Comparison of ENCODE assay signal across 13 mouse cellular contexts in genomic region chr7:30635752-30636151, GRCm38 (mm10). TPM values are rescaled to one million over a fixed set of nuclear protein-coding genes. Genes with fewer than 3 reads are reported as not detected.
DNase-seq lines count a peak whose midpoint lies in the region; ATAC-seq and TF ChIP-seq lines count a peak whose summit lies in the region.
"Had no signal": no experiment of that assay in that cellular context is flagged by ENCODE, and none has a peak within 500 bp of the region (broad histone marks: within the 10 kb centered on the region; RNA-seq: fewer than 3 reads in every experiment).

Gene Etv2 (minus strand): TSS chr7:30635852.

- no peak for TF ChIP-seq POLR2A in heart, adult 2 months (IDR thresholded peaks at IDR 0.05; ENCODE audit: insufficient read depth, low read depth, low read length)
- no peak for TF ChIP-seq POLR2A in bone marrow macrophage, adult 2 months (IDR thresholded peaks at IDR 0.05; ENCODE audit: borderline replicate concordance, low read depth, low read length)

- 6% methylated on average over 5 of the region's 5 CpGs for WGBS in heart, embryonic 14.5 days
- WGBS in heart, adult 2 months: 2% methylated on average over 5 of the region's 5 CpGs
- WGBS in hindbrain, embryonic 16.5 days: 1% methylated on average over 5 of the region's 5 CpGs
- WGBS in midbrain, embryonic 12.5 days: 2% methylated on average over 5 of the region's 5 CpGs

- H3K4me3 ChIP-seq in heart, embryonic 14.5 days (ENCODE audit: control insufficient read depth in 1 of 2, insufficient read depth in 1 of 2, low read depth in 1 of 2, low read length in 2 of 2): peak within 1 kb of the TSS; percentile 14 to 19; a peak in 3 of 4 replicates
- no peak within 1 kb of the TSS for H3K4me3 ChIP-seq in heart, adult 2 months
- H3K4me3 ChIP-seq in bone marrow macrophage, adult 2 months (ENCODE audit: insufficient read depth, low read length): peak within 1 kb of the TSS; percentile 11; the same call in 1 of the 2 replicates
- no peak within 1 kb of the TSS for H3K4me3 ChIP-seq in hindbrain, embryonic 16.5 days (ENCODE audit: low read length)
- H3K4me3 ChIP-seq in midbrain, embryonic 12.5 days: peak within 1 kb of the TSS; percentile 19

- no peak for ATAC-seq in heart, embryonic 14.5 days (ENCODE audit: insufficient number of reproducible peaks, insufficient read depth, low FRiP score, low read depth)
- no peak for ATAC-seq in hindbrain, embryonic 16.5 days
- no peak for ATAC-seq in midbrain, embryonic 12.5 days (ENCODE audit: low FRiP score, low read depth)

- intact Hi-C loops in heart, adult 2 months (cut with DNase I): no loop called here

- DNase-seq in heart, adult 2 months: no peak
- no peak for DNase-seq in cerebellum, adult 11 months
- no peak for DNase-seq in cerebellum, adult 18-20 months
- DNase-seq in spleen, postnatal 14 days (ENCODE audit: low spot score in 2 of 2): no peak
- DNase-seq: heart, postnatal 4 days; thymus, postnatal 36 days had no signal

- no peak for TF ChIP-seq EP300 in heart, adult 2 months (IDR thresholded peaks at IDR 0.05; ENCODE audit: insufficient read depth, low read depth, low read length)

- H3K4me1 ChIP-seq in heart, embryonic 14.5 days (ENCODE audit: control insufficient read depth in 2 of 2, insufficient read depth in 2 of 2, low read length in 2 of 2): peaks cover 18 to 19% of the 10 kb centered on the region in 2 experiments
- H3K4me1 ChIP-seq in heart, adult 2 months (ENCODE audit: control insufficient read depth, insufficient read depth, low read length): no peaks in the 10 kb centered on the region
- H3K4me1 ChIP-seq in bone marrow macrophage, adult 2 months (ENCODE audit: control insufficient read depth, insufficient read depth, low read length): peaks cover 14% of the 10 kb centered on the region; the same call in 1 of the 2 replicates
- peaks cover 3% of the 10 kb centered on the region; the same call in 1 of the 2 replicates for H3K4me1 ChIP-seq in hindbrain, embryonic 16.5 days (ENCODE audit: control insufficient read depth, insufficient read depth, low read depth, low read length)
- peaks cover 7% of the 10 kb centered on the region for H3K4me1 ChIP-seq in midbrain, embryonic 12.5 days

- no peaks in the 10 kb centered on the region for H3K9me3 ChIP-seq in heart, embryonic 14.5 days (ENCODE audit: control insufficient read depth, low read length)
- no peaks in the 10 kb centered on the region for H3K9me3 ChIP-seq in hindbrain, embryonic 16.5 days (ENCODE audit: control insufficient read depth, low read length)
- H3K9me3 ChIP-seq in midbrain, embryonic 12.5 days: no peaks in the 10 kb centered on the region

- peaks cover 43% of the 10 kb centered on the region for H3K27me3 ChIP-seq in heart, embryonic 14.5 days (ENCODE audit: control insufficient read depth, insufficient read depth, low read length)
- peaks cover 15% of the 10 kb centered on the region for H3K27me3 ChIP-seq in heart, adult 2 months (ENCODE audit: control insufficient read depth, insufficient read depth, low read length)
- peaks cover 45% of the 10 kb centered on the region for H3K27me3 ChIP-seq in hindbrain, embryonic 16.5 days (replicated peaks; ENCODE audit: control insufficient read depth, insufficient read depth, low read length)
- peaks cover 75% of the 10 kb centered on the region for H3K27me3 ChIP-seq in midbrain, embryonic 12.5 days

- H3K4me2 ChIP-seq in heart, embryonic 14.5 days (ENCODE audit: low read length): peak within 1 kb of the TSS; percentile 43
- peak within 1 kb of the TSS; percentile 18; the same call in 1 of the 2 replicates for H3K4me2 ChIP-seq in hindbrain, embryonic 16.5 days (ENCODE audit: low read length)
- H3K4me2 ChIP-seq in midbrain, embryonic 12.5 days (replicated peaks): peak within 1 kb of the TSS; percentile 38

- no peak for TF ChIP-seq CTCF in heart, adult 2 months (IDR thresholded peaks at IDR 0.05)
- TF ChIP-seq CTCF in bone marrow macrophage, adult 2 months (IDR thresholded peaks at IDR 0.05; ENCODE audit: low read depth, low read length): no peak

- no peaks in the 10 kb centered on the region for H3K79me2 ChIP-seq in heart, adult 2 months (replicated peaks; ENCODE audit: control insufficient read depth, insufficient read depth, low read length)

- H3K27ac ChIP-seq in heart, embryonic 14.5 days (replicated peaks in 1 of 2; ENCODE audit: control insufficient read depth in 1 of 2, insufficient read depth in 1 of 2, low read depth in 2 of 2, low read length in 2 of 2): no peak within 1 kb of the TSS
- no peak within 1 kb of the TSS for H3K27ac ChIP-seq in heart, adult 2 months
- H3K27ac ChIP-seq in bone marrow macrophage, adult 2 months (ENCODE audit: insufficient read depth, low read depth, low read length): no peak within 1 kb of the TSS
- no peak within 1 kb of the TSS for H3K27ac ChIP-seq in hindbrain, embryonic 16.5 days (ENCODE audit: low read depth, low read length)
- no peak within 1 kb of the TSS for H3K27ac ChIP-seq in midbrain, embryonic 12.5 days (replicated peaks)

- no peak within 1 kb of the TSS for H3K9ac ChIP-seq in heart, embryonic 14.5 days (ENCODE audit: low read length)
- H3K9ac ChIP-seq in heart, adult 2 months (ENCODE audit: low read depth, low read length): no peak within 1 kb of the TSS
- no peak within 1 kb of the TSS for H3K9ac ChIP-seq in hindbrain, embryonic 16.5 days (ENCODE audit: low read depth, low read length)
- no peak within 1 kb of the TSS for H3K9ac ChIP-seq in midbrain, embryonic 12.5 days (replicated peaks)

- peaks cover 8% of the 10 kb centered on the region for H3K36me3 ChIP-seq in heart, embryonic 14.5 days (ENCODE audit: control insufficient read depth, insufficient read depth, low read length)
- H3K36me3 ChIP-seq in heart, adult 2 months (ENCODE audit: control insufficient read depth, insufficient read depth, low read length): no peaks in the 10 kb centered on the region
- H3K36me3 ChIP-seq in hindbrain, embryonic 16.5 days (ENCODE audit: control insufficient read depth, insufficient read depth, low read length): peaks cover 7% of the 10 kb centered on the region
- H3K36me3 ChIP-seq in midbrain, embryonic 12.5 days: peaks cover 8% of the 10 kb centered on the region

RNA-seq across cellular contexts. Expression of gene Etv2, which starts in this region (rescaled TPM):
- 0.19 TPM in 1 of 2 replicates, not detected in the other for polyA plus RNA-seq in heart, embryonic 14.5 days (2014; fragmentation: Nextera tagmentation; extraction: Ambion mirVana)
- total RNA-seq in heart, adult 2 months (2021): not detected
- polyA plus RNA-seq in heart, adult 2 months (2012; rRNA removed): not detected in 2 replicates
- polyA plus RNA-seq in bone marrow macrophage, adult 2 months (2012; ENCODE audit: insufficient read depth, insufficient read length, missing spikeins): not detected in 2 replicates
- not detected in 2 replicates for polyA plus RNA-seq in hindbrain, embryonic 16.5 days (2015; fragmentation: Nextera tagmentation; extraction: Ambion mirVana)
- not detected in 2 replicates for polyA plus RNA-seq in midbrain, embryonic 12.5 days (2016; fragmentation: Nextera tagmentation; extraction: Ambion mirVana)
- total RNA-seq: adrenal gland, adult 18-20 months; heart, postnatal 4 days had no signal
- polyA plus RNA-seq: C2C12; liver, adult 2 months had no signal

Comparison
In these comparisons a context has a peak if more than half of its experiments do, and no peak if none do; other contexts are left out.
1. H3K4me3 ChIP-seq: peak in heart, embryonic 14.5 days (2 of 2), bone marrow macrophage, adult 2 months (single experiment) and midbrain, embryonic 12.5 days (single experiment); none in heart, adult 2 months (single experiment) and hindbrain, embryonic 16.5 days (single experiment).
2. Peak in every context shown above with its lines, with median percentiles within 50 percentile points of each other: H3K4me2 ChIP-seq.